Mouse (Mus musculus): ENCODE measurements around the gene Ccdc187. TPM values are rescaled to one million over a fixed set of nuclear protein-coding genes. Genes with fewer than 3 reads are reported as not detected.

Gene Ccdc187
- total RNA-seq, 2 experiments from 2014 or later, result not detected

- no peak for ATAC-seq (replicated peaks; ENCODE audit: poor library complexity, severe bottlenecking)
Measured at GRCm38 (mm10) chr2:26317371-26317770, 23.0 kb upstream of the Ccdc187 start.

GRCm38 (mm10) chr2:26316576-26317246 lies 22.4 kb upstream of the Ccdc187 start:
- ATAC-seq (replicated peaks; ENCODE audit: poor library complexity, severe bottlenecking), result no peak

DNA sequence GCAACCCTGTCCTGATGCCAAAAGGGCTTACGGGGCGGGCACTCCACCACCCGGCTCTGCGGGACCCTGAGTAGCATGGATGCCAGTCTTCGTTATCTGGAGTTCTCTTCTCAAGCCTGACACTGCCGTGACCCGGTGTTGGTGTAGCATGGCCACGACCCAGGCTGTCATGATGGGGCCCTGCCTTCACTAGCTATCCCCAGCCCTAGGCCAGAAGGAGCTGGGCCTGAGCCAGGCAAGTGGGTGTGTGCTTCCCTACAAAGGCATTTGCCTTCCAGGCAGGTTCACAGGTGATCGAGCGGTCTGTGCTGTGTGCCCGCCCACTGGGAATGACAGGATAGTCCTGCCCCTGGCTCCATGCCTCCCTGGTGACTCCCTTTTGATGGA lies 21.6 kb upstream of the Ccdc187 start:
- no peak; the same call in 1 of the 2 replicates for ATAC-seq (replicated peaks; ENCODE audit: poor library complexity, severe bottlenecking)

DNA sequence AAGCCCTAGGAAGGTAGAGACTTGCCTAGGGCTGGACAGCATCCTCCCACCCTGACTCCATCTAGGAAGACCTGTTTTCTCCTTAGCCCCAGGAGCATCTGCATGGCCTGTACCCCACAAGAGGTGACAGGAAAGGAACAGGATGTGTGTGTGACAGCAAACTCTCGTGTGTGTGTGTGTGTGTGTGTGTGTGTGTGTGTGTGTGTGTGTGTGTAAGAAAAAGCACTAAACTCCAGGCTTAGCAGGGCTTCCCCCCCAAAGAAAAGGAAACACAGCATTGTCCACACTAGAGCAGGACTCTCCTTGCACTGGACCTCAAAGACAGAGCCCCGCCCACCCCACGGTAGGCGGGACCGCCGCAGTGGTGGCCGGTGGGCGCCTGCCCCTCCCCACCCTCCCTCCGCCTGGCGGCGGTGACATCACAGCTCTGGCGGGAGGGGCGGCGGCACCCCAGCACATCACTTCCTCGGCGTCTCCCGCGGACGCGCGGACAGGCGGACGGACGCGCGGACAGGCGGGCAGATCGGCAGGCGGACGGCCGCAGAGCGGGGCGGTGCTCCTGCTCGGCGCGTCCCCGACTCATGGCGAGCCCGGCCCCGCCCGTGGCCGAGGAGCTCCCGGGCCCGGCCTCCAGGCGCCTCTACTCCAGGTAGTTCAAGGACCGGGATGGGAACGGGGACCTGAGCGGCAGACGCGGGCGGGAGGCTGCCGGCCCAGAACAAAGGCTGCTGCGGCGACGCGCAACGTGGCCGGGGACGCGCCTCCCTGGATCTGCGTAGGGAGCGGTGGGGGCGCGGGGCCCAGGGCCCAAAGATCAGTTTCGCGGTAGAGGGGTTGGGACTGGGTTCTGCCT lies 20.9 kb upstream of the Ccdc187 start, which contains the start of gene Gpsm1:
Gene Gpsm1 (plus strand): TSS at position 444 of the 853 bp plus-strand sequence.
- peak; percentile 63 for ATAC-seq (replicated peaks; ENCODE audit: poor library complexity, severe bottlenecking)

DNA sequence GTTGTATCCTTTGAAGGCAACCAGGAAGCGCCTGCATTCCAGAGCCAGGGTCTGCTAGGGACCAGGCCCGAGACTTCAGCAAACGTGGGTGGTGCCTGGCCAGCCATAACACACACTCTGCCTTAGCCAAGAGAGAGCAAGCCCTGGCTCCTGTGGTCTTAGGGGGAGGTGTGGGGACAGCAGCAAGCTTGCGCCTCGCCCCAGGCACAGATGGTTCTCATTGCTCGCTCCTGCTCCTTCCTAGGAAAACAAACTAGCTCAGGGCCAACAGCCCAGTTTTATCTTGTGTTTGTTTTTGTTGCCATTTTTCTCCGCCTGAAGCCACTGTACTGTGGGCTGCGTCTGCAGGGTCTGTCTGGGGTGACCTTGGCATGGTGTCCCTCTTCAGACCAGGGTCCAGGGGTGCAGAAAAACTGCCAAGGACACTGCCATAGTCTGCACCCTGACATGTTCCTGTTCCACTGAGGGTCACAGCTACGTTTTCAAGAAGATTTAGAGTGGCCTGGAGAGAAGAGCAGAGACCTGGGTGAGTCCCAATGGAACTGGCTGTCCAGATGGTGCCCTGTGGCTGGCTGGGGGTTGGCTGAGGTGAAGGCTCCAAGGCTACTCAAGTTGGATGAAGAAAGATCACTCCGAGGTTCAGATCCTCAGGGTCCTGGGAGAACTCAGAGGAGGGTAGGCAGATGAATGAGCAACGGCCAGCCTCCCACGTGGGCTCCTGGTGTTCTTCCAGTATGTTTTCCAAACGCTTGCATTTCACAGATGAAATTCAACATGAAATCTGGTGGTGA lies 20.1 kb upstream of the Ccdc187 start:
- no peak for ATAC-seq (replicated peaks; ENCODE audit: poor library complexity, severe bottlenecking)

DNA sequence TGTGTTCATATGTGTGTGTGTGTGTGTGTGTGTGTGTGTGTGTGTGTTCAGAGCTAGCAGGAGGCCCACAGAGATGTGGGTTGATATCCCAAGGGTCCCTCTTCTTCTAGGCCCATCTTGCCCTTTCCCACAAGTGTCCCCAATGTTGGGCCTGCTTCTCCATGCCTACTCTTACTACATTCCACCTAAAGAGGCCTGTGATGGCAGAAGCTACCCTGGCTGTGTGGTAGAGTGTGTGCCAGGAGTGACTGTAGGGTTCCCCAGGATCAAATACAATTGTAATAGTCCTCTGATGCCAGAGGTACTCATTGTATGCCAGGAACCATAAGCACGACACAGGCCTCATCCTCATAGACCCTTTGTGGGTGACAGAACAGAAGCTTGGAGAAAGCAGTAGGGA lies 19.0 kb upstream of the Ccdc187 start:
- no peak for ATAC-seq (replicated peaks; ENCODE audit: poor library complexity, severe bottlenecking)

GRCm38 (mm10) chr2:26312812-26313211 lies 18.5 kb upstream of the Ccdc187 start:
- ATAC-seq (replicated peaks; ENCODE audit: poor library complexity, severe bottlenecking), result no peak

- no peak; the same call in 1 of the 2 replicates for ATAC-seq (replicated peaks; ENCODE audit: poor library complexity, severe bottlenecking)
Measured at GRCm38 (mm10) chr2:26311936-26312335, 17.6 kb upstream of the Ccdc187 start.

GRCm38 (mm10) chr2:26309739-26310138 lies 15.4 kb upstream of the Ccdc187 start:
- ATAC-seq (replicated peaks; ENCODE audit: poor library complexity, severe bottlenecking), result no peak

DNA sequence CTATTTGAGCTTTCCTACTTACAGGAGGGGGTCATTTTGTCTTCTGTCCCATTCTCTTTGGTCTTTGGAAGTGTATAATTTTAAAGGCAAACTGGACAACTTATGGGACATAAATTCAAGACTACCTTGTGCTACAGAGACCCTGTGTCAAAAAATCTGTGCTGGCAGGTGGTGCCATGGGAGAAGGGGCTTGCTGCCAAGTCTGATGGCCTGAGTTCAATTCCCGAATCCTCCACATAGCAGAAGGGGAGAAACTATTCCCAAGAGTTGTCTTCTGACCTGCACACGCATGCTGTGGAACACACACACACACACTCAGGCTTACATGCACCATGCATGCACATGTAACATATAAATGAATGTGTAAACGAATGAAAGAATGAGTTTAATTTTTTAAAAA lies 12.3 kb upstream of the Ccdc187 start:
- ATAC-seq (replicated peaks; ENCODE audit: poor library complexity, severe bottlenecking), result no peak

DNA sequence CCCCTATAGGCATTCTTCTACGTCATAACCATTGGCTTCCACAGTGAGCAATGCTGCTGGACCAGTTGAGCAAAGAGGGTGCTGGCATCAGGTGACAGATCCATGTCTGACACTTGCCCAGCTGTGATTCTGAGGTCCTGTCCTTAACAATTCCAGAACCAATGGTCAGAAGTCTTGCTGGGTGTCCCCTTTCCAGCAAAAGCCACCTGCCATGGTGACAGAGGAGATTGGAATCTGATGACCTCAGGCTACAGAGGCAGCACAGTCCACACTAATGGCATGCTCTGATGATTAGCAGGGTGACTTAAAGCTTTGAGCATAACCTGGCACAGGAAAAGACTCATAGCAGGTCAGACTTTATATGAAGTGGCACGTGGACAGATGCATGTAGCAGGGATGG lies 11.2 kb upstream of the Ccdc187 start:
- ATAC-seq (replicated peaks; ENCODE audit: poor library complexity, severe bottlenecking), result no peak

DNA sequence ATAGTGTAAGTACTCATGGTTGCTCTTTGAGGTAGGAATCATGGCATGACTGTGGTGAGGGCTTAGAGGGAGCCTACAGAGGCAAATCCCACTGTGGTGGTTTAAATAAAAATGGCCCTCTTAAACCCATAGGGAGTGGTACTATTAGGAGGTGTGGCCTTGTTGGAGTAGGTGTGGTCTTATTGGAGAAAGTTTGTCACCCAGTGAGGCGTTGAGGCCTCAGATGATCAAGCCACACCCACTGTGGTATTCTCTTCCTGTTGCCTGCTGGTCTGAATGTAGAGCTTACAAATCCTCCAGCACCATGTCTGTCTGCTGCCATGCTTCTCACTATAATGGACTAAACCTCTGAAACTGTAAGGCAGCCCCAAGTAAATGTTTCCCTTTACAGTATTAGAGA lies 10.4 kb upstream of the Ccdc187 start:
- ATAC-seq (replicated peaks; ENCODE audit: poor library complexity, severe bottlenecking), result no peak

DNA sequence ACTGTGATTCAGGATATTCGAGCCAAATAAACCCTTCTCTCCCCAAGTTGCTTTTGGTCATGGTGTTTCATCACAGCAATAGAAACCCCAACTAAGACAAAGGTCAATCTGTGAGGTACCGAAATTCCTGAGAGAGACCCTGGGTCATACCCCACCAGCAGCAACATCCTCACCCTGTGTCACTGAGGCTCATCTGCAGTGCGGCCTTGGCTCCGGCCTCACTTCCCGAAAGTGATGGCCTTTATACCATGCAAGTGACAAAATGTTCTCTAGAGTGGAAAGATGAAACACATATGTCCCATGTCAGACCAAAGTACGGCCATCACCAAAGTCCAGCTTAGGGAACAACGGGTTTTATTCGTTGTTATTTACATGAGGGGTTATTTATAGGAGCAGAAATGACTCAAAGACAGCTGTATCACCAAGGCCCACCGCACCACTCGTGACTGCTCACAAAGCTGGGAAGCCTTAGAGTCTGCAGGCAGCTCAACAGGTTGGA lies 7.7 kb upstream of the Ccdc187 start:
- ATAC-seq (replicated peaks; ENCODE audit: poor library complexity, severe bottlenecking), result no peak

DNA sequence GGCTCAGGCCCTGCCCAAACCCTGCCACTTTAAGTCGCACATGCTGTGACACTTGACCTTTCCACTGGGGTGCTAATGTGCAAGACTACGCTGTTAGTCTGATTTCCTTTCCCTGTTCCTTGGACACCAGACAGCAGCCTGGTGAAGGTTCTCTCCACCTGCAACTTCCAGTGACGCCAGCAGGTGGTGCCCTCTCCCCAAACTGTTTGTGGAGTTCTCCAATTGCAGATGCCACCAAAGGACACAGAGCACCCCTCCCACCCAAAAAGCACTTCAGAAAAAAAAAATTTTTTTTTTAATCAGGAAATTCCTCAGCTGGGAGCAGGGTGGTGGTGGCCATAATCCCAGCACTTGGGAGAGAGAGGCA lies 6.4 kb upstream of the Ccdc187 start:
- peak; percentile 73 for ATAC-seq (replicated peaks; ENCODE audit: poor library complexity, severe bottlenecking)

DNA sequence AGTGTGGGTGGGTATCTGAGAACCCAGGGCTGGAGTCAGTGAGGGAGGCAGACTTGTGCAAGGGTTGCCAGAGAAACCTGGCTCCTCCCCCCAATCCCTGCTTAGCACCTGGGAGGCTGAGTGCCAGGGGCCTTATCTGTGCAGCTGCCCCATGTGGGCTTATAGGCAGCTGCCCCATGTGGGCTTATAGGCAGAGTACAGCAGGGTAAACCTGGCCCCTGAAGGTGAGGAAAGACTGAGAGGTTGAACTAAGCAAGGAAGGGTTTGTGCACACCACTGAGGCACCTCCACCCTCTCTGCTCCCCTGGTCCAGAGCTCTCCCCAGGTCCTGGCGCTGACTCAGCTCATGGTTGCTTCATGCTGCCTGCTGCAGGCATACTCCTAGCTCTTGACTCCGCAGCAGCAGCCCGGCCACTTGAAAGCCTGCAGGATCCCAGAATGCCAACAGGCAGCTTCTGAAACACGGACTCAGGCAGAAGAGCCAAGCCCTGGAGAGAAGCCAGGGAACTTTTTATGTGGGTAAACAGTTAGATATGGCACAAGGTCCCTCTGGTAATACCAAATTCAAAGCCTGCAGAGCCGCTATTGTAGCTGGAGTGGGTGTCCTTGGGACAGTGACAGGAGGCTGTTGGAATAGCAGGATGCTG lies 5.9 kb upstream of the Ccdc187 start:
- ATAC-seq (replicated peaks; ENCODE audit: poor library complexity, severe bottlenecking), result no peak

GRCm38 (mm10) chr2:26299336-26299735 lies 5.0 kb upstream of the Ccdc187 start:
- no peak for ATAC-seq (replicated peaks; ENCODE audit: poor library complexity, severe bottlenecking)

DNA sequence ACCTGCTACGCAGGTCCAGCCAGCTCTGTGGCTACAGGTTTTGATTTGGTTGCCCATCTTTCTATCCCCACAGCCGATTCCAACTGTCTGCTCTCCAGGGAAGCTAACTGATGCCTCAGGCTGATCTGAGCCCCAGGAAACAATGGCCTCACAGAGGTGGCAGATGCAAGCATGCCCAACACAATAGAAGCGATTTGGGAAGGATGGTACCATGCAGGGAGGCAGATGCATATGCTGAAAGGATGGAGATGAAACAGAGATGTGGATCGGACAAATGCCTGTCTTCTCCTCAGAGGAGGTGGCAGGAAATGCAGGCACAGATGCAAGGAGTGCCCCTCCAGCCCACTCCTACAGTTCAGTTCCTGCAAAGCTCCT lies 4.5 kb upstream of the Ccdc187 start:
- no peak for ATAC-seq (replicated peaks; ENCODE audit: poor library complexity, severe bottlenecking)

DNA sequence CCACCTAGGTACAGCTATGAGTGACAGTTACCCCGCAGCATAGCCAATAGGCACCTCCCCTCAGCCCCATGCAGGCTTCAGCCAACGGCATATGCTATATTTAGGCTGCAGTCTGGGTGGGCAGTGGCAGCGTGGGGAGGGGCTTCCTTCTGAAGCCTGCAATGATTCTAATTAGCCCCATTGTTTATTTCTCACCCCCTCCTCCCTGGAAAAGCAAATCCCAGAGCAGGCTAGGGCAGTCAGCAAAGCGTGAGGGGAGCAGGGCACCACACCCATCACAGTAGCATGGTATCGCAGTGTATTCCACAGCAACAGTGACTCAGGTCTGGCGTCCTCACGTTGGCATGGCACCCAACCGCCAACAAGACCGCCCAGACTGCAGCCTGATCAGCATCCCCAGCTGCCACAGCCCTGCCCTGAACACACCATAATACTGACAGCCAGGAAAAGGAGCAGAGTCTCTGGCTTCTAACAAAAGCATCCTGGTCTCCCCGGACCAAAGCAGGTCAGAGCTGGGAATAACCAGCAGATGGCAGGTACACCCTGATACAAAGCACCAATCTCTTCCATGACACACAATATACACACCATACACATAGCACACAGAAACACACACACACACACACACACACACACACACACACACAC lies 4.0 kb upstream of the Ccdc187 start:
- peak; percentile 60 for ATAC-seq (replicated peaks; ENCODE audit: poor library complexity, severe bottlenecking)

- no peak for ATAC-seq (replicated peaks; ENCODE audit: poor library complexity, severe bottlenecking)
Measured at GRCm38 (mm10) chr2:26296606-26297195, 2.3 kb upstream of the Ccdc187 start.
